Mouse (Mus musculus): Measurements from ENCODE around the gene Bcas1.

GRCm38 (mm10) chr2:170476643-170477042 is 49.0 kb upstream of the Bcas1 start:
- no peak for TF ChIP-seq USF1 (IDR thresholded peaks at IDR 0.05; ENCODE audit: low read depth)
- TF ChIP-seq CTCF (IDR thresholded peaks at IDR 0.05; ENCODE audit: control insufficient read depth, insufficient read depth, insufficient read length), result no peak
- TF ChIP-seq MAX (IDR thresholded peaks at IDR 0.05), result no peak
- TF ChIP-seq FOSL1 (IDR thresholded peaks at IDR 0.05; ENCODE audit: insufficient read depth, low read length, poor library complexity, severe bottlenecking), result no peak
- no peak for TF ChIP-seq CEBPB (IDR thresholded peaks at IDR 0.05; ENCODE audit: low read depth)
- TF ChIP-seq MYOG (IDR thresholded peaks at IDR 0.05; ENCODE audit: control insufficient read depth, extremely low read depth, insufficient read length), result no peak

Data from C2C12 (cell line).